Mouse (Mus musculus) forebrain, postnatal 0 days (tissue): ENCODE measurements around the gene Optc. TPM values are rescaled to one million over a fixed set of nuclear protein-coding genes. Genes with fewer than 3 reads are reported as not detected.

Source experiments
- ATAC-seq: fragments of 200-750 bp; cut with Nextera tagmentation; 2 replicates; pipeline ENCODE4 v1.8.0; 2017; ENCODE audit warnings: mild to moderate bottlenecking, moderate library complexity
- DNase-seq: peaks from one replicate; pipeline ENCODE4 v3.0.0-alpha.2; 2015
- H3K27ac ChIP-seq: fragments of 300-500 bp; sonication (generic); 2 replicates; pipeline ENCODE4 v1.5.1; 2014; ENCODE audit warnings: low read depth, mild to moderate bottlenecking, antibody characterized with exemption, low read length, moderate library complexity, mixed read lengths
- H3K27me3 ChIP-seq: fragments of 300-500 bp; sonication (generic); 2 replicates; pipeline ENCODE4 v1.6.1; 2014; ENCODE audit warnings: mild to moderate bottlenecking, low read length, mixed read lengths; ENCODE audit not compliant: insufficient read depth
- H3K36me3 ChIP-seq: fragments of 300-500 bp; sonication (generic); 2 replicates; pipeline ENCODE4 v1.6.1; 2014; ENCODE audit warnings: mild to moderate bottlenecking, moderate library complexity; ENCODE audit not compliant: insufficient read depth
- H3K4me1 ChIP-seq: fragments of 300-500 bp; sonication (generic); 2 replicates; pipeline ENCODE4 v1.6.1; 2014; ENCODE audit warnings: antibody characterized with exemption; ENCODE audit not compliant: insufficient read depth
- H3K4me2 ChIP-seq: fragments of 300-500 bp; sonication (generic); 2 replicates; pipeline ENCODE4 v1.6.1; 2014; ENCODE audit warnings: low read depth, mild to moderate bottlenecking, moderate library complexity
- H3K4me3 ChIP-seq: fragments of 300-500 bp; sonication (generic); 2 replicates; pipeline ENCODE4 v1.5.1; 2014; ENCODE audit warnings: low read depth, low read length, mixed read lengths
- H3K9ac ChIP-seq: fragments of 300-500 bp; sonication (generic); 2 replicates; pipeline ENCODE4 v1.6.1; 2014; ENCODE audit warnings: mild to moderate bottlenecking
- H3K9me3 ChIP-seq: fragments of 300-500 bp; sonication (generic); 2 replicates; pipeline ENCODE4 v1.6.1; 2016; ENCODE audit warnings: low read length
- CTCF ChIP-seq: sonication (generic); IDR thresholded peaks from 2 replicates; pipeline ENCODE4 v1.5.1; 2016; ENCODE audit warnings: antibody characterized with exemption, control low read depth, low read depth
- WGBS: fragments of 180-500 bp; shearing (Covaris S2); extraction: QIAGEN DNeasy Blood & Tissue Kit; methylation state at CpG from one replicate; pipeline ENCODE4 v1.1.7; 2014; 5-methylcytosine and 5-hydroxymethylcytosine counted together
- polyA plus RNA-seq: library from polyadenylated mRNA; unstranded; fragments of >200 nt; fragmentation: Nextera tagmentation; extraction: Ambion mirVana; gene quantifications from 2 replicates; pipeline ENCODE4 v1.2.1, GENCODE M21; 2015
- total RNA-seq: library from RNA; depleted of rRNA; stranded (reverse); fragments of >200 nt; gene quantifications from 2 replicates; pipeline ENCODE4 v1.2.3, GENCODE M21; 2014

Optc gene
- total and polyA plus RNA-seq, 2 experiments from 2014 or later: 2.4 to 5.1 TPM

DNA sequence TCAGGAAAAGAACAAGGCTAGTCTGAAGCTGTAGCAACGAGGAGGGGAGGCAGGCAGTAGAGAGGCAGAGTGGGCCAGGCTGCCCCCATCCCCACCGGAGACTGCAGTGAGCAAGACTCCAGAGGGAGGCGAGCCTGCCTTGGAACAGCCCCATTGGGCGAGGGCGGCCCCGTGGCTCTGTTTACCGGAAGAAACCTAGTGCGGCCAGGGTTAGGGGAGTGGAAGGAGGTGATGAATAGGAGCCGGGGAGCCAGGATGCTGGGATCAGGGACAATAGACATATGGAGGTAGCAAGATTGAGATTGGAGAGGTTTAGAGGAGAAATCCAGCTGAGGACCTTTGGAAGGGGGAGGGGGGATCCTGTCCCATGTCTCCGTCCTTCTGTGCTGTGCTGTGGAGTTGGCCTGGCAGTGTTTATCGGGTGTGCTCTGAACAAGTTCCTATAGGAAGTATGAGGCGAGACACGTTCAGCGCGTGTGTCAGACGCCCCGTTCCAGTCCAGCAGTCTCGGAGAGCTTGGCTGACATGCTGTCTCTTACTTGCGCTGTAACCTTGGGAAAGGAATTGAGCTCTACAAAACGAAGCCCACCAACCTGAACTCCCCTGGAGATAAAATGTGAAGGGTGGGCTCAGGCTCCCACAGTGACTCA lies 17.7 kb downstream of the Optc start:
- WGBS: 15% methylated on average over 20 of the region's 20 CpGs
- Histone ChIP-seq H3K4me2 (peak overlapping the region; percentile 35), H3K27me3 (no peaks in the 10 kb centered on the region), H3K4me1 (peaks cover 6% of the 10 kb centered on the region), H3K27ac (no peak overlapping the region), H3K9me3 (no peaks in the 10 kb centered on the region), H3K9ac (no peak overlapping the region), H3K36me3 (no peaks in the 10 kb centered on the region), H3K4me3 (no peak overlapping the region)
- DNase-seq (no peak), ATAC-seq (peak; percentile 53)
- no peak for TF ChIP-seq CTCF

DNA sequence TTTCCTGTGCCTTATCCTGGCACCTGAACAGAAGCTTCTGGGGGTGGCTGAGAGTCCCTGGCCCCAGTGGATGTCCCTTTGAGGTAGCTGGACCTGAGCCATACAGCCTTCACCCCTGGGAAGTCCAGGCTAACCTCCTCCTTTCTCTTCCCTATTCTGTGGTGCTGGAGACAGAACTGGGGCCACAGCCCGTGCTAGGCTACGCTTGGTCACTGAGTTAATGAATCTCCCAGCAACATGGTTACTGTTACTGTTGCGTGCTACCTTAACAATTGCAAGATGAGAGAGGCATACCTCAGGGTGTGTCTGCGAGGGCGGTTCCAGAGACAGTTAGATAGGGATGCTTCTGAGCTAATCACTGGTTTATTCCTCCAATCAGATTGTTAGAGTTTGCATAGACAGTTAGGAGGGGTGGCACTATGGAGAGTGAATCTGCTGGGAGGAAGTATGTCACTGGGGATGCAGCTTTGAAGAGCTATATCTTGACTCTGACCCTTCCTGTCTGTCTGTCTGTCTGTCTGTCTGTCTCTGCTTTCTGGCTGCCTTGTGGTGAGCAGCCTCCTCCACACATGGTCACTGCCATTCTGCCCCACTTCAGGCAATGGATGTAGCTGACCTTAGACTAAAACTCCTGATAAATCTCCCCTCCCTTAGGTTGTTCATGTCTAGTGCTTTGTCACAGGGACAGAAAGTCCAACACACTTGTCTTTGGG lies 20.1 kb downstream of the Optc start:
- no peak for TF ChIP-seq CTCF
- no peaks in the 10 kb centered on the region for H3K36me3 ChIP-seq
- H3K4me1 ChIP-seq: peaks cover 6% of the 10 kb centered on the region
- H3K9ac ChIP-seq: no peak overlapping the region
- ATAC-seq (peak; percentile 32; the same call in 1 of the 2 replicates), DNase-seq (no peak)
- H3K4me3 ChIP-seq: no peak overlapping the region
- 69% methylated on average over 5 of the region's 5 CpGs for WGBS
- H3K27me3 ChIP-seq: no peaks in the 10 kb centered on the region
- H3K4me2 ChIP-seq: no peak overlapping the region
- no peaks in the 10 kb centered on the region for H3K9me3 ChIP-seq
- H3K27ac ChIP-seq: no peak overlapping the region; the same call in 1 of the 2 replicates

- H3K9ac ChIP-seq: peak overlapping the region; percentile 22; the same call in 1 of the 2 replicates
- TF ChIP-seq CTCF: no peak
- H3K27me3 ChIP-seq: no peaks in the 10 kb centered on the region
- 3% methylated on average over 8 of the region's 8 CpGs for WGBS
- H3K27ac ChIP-seq: peak overlapping the region; percentile 40; the same call in 1 of the 2 replicates
- H3K4me3 ChIP-seq: no peak overlapping the region
- DNase-seq: peak; percentile 74
- H3K9me3 ChIP-seq: no peaks in the 10 kb centered on the region
- H3K36me3 ChIP-seq: no peaks in the 10 kb centered on the region
- peaks cover 6% of the 10 kb centered on the region for H3K4me1 ChIP-seq
- H3K4me2 ChIP-seq: peak overlapping the region; percentile 37
- peak; percentile 92 for ATAC-seq
Measured at GRCm38 (mm10) chr1:133887044-133887443, 20.8 kb downstream of the Optc start.

DNA sequence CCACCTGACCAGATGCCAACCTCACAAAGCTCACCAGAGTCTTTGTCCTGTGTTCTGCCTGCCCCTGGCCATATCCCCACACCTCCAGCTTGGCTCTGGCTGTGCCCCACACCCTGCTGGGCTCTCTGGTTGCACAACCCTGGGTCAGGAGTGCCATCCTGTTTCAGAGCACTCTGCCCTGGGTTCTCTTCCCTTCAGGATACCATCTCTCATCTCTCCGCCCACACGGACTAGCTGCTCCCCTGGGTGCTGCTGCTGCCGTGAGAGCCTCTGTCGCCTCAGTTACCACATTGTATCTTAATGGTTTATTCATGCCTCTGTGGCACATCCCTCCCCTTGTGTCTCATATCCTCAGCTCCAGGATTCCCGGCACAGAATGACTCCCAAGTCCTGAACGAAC lies 21.4 kb downstream of the Optc start:
- Histone ChIP-seq H3K4me3 (no peak overlapping the region), H3K9ac (peak overlapping the region; percentile 22; the same call in 1 of the 2 replicates), H3K27me3 (no peaks in the 10 kb centered on the region), H3K36me3 (no peaks in the 10 kb centered on the region), H3K27ac (peak overlapping the region; percentile 40; the same call in 1 of the 2 replicates), H3K9me3 (no peaks in the 10 kb centered on the region), H3K4me1 (peaks cover 6% of the 10 kb centered on the region), H3K4me2 (peak overlapping the region; percentile 37)
- WGBS: 20% methylated on average over 6 of the region's 6 CpGs
- TF ChIP-seq CTCF: no peak
- peak; percentile 36; the same call in 1 of the 2 replicates for ATAC-seq
- peak; percentile 42 for DNase-seq

- ATAC-seq (no peak), DNase-seq (no peak)
- H3K9ac ChIP-seq: no peak overlapping the region
- H3K27ac ChIP-seq: no peak overlapping the region
- WGBS: 97% methylated on average over 6 of the region's 7 CpGs
- no peaks in the 10 kb centered on the region for H3K36me3 ChIP-seq
- H3K27me3 ChIP-seq: no peaks in the 10 kb centered on the region
- no peaks in the 10 kb centered on the region for H3K9me3 ChIP-seq
- H3K4me1 ChIP-seq: peaks cover 6% of the 10 kb centered on the region
- TF ChIP-seq CTCF: no peak
- H3K4me2 ChIP-seq: no peak overlapping the region
- H3K4me3 ChIP-seq: no peak overlapping the region
Measured at GRCm38 (mm10) chr1:133885811-133886210, 22.0 kb downstream of the Optc start.

DNA sequence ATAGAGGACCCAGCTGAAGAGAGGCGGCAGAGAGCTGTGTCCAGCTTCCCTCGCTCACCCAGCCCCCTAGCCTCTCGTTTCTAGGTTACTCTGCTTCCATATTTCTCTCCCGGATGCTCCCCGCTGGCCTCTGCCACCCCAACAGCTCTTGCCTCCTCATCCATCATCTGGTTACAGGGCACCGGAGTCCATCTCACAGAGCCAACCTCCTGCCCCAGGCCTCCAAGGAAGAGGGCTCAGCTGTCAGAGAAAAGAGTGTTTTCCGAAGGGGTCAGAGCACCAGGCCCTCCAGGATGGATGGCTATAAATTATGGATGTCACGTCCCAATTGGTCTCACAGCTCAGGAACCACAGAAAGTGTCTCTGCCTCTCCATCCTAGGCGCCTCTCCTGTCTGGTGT lies 23.1 kb downstream of the Optc start:
- H3K4me3 ChIP-seq: no peak overlapping the region
- 85% methylated on average over 9 of the region's 9 CpGs for WGBS
- no peak overlapping the region for H3K4me2 ChIP-seq
- DNase-seq: no peak
- no peak overlapping the region for H3K9ac ChIP-seq
- peaks cover 6% of the 10 kb centered on the region; the same call in 1 of the 2 replicates for H3K4me1 ChIP-seq
- no peaks in the 10 kb centered on the region for H3K27me3 ChIP-seq
- ATAC-seq: no peak
- no peak overlapping the region for H3K27ac ChIP-seq
- H3K9me3 ChIP-seq: no peaks in the 10 kb centered on the region
- no peaks in the 10 kb centered on the region for H3K36me3 ChIP-seq
- TF ChIP-seq CTCF: no peak

DNA sequence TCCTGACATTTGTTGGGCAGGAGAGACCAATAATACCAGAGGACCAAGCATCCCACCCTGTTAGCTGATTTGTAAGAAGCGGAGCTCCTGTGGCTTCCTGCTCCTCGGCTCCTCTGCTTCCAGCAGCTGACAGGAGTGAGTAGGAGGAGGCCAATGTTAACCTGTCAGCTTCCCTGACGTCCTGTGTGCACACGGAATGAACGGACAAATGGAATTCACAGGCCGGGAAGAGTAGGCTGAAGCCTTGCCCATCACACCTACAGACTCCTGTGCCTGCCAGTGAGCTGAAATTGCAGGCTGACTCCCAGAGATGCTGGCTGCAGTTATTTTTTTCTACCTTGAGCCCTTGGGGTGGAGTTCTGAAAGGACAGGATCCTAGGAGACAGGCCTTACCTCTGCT lies 23.7 kb downstream of the Optc start:
- H3K9me3 ChIP-seq: no peaks in the 10 kb centered on the region
- H3K4me2 ChIP-seq: no peak overlapping the region
- no peak overlapping the region for H3K9ac ChIP-seq
- no peak for ATAC-seq
- H3K4me3 ChIP-seq: no peak overlapping the region
- no peak overlapping the region for H3K27ac ChIP-seq
- DNase-seq: no peak
- no peak for TF ChIP-seq CTCF
- H3K4me1 ChIP-seq: peaks cover 6% of the 10 kb centered on the region; the same call in 1 of the 2 replicates
- H3K27me3 ChIP-seq: no peaks in the 10 kb centered on the region
- no peaks in the 10 kb centered on the region for H3K36me3 ChIP-seq
- WGBS: 77% methylated on average over 6 of the region's 6 CpGs
